Mouse (Mus musculus) right cerebral cortex, postnatal 25 days (tissue): Measurements from ENCODE around the gene Tiprl.
A peak's percentile ranks its signal among the peaks of the same experiment; 100 is the strongest.

Source experiments
- DNase-seq: peaks from one replicate; pipeline ENCODE4 v3.0.0; 2022

Tiprl gene

GRCm38 (mm10) chr1:165201445-165202012 lies 35.3 kb downstream of the Tiprl start:
- no peak for DNase-seq

GRCm38 (mm10) chr1:165200748-165201147 lies 36.0 kb downstream of the Tiprl start:
- no peak for DNase-seq

GRCm38 (mm10) chr1:165199639-165200038 lies 37.2 kb downstream of the Tiprl start:
- no peak for DNase-seq

GRCm38 (mm10) chr1:165198951-165199350 lies 37.8 kb downstream of the Tiprl start:
- no peak for DNase-seq

GRCm38 (mm10) chr1:165197875-165198274 lies 38.9 kb downstream of the Tiprl start:
- no peak for DNase-seq

- DNase-seq: no peak
Observed at GRCm38 (mm10) chr1:165195396-165195960, 41.3 kb downstream of the Tiprl start.

GRCm38 (mm10) chr1:165194662-165195013 lies 42.2 kb downstream of the Tiprl start:
- DNase-seq: no peak

- peak; percentile 70 for DNase-seq
Observed at GRCm38 (mm10) chr1:165193880-165194661, 42.7 kb downstream of the Tiprl start, which contains the start of gene Sft2d2. Gene Sft2d2 (minus strand): TSS chr1:165194438.

GRCm38 (mm10) chr1:165193426-165193825 lies 43.4 kb downstream of the Tiprl start:
- DNase-seq: no peak

- no peak for DNase-seq
Observed at GRCm38 (mm10) chr1:165192714-165193264, 44.0 kb downstream of the Tiprl start.

- DNase-seq: no peak
Observed at GRCm38 (mm10) chr1:165192102-165192501, 44.7 kb downstream of the Tiprl start.

- no peak for DNase-seq
Observed at GRCm38 (mm10) chr1:165191611-165192010, 45.2 kb downstream of the Tiprl start.

GRCm38 (mm10) chr1:165190571-165191273 lies 46.1 kb downstream of the Tiprl start:
- no peak for DNase-seq

- no peak for DNase-seq
Observed at GRCm38 (mm10) chr1:165190068-165190467, 46.7 kb downstream of the Tiprl start.

- DNase-seq: no peak
Observed at GRCm38 (mm10) chr1:165188806-165189580, 47.8 kb downstream of the Tiprl start.

GRCm38 (mm10) chr1:165187357-165187756 lies 49.4 kb downstream of the Tiprl start:
- DNase-seq: no peak

- no peak for DNase-seq
Observed at GRCm38 (mm10) chr1:165186491-165186890, 50.3 kb downstream of the Tiprl start.

GRCm38 (mm10) chr1:165185116-165185515 lies 51.7 kb downstream of the Tiprl start:
- DNase-seq: no peak

- no peak for DNase-seq
Observed at GRCm38 (mm10) chr1:165184178-165184577, 52.6 kb downstream of the Tiprl start.

GRCm38 (mm10) chr1:165183400-165183799 lies 53.4 kb downstream of the Tiprl start:
- DNase-seq: no peak

GRCm38 (mm10) chr1:165179321-165179720 lies 57.5 kb downstream of the Tiprl start:
- no peak for DNase-seq

GRCm38 (mm10) chr1:165178075-165178474 lies 58.7 kb downstream of the Tiprl start:
- DNase-seq: no peak
